Mouse (Mus musculus): ENCODE data around the gene Rhbg.

GRCm38 (mm10) chr3:88252739-88253138 is 1.8 kb downstream of the Rhbg start:
- TF ChIP-seq POLR2A (IDR thresholded peaks at IDR 0.05; ENCODE audit: borderline replicate concordance, insufficient read depth, low read length) (no peak), CTCF (IDR thresholded peaks at IDR 0.05; ENCODE audit: borderline replicate concordance, insufficient read depth, low read depth, low read length) (no peak)
